Mouse (Mus musculus) right cerebral cortex, postnatal 36 days (tissue): ENCODE data around the gene Rps6kc1.

ENCODE experiments used
- DNase-seq, 2 experiments: peaks; one replicate each; pipeline ENCODE4 v3.0.0; 2022; ENCODE audit warnings: low spot score in 2 of 2, mixed read lengths in 1 of 2

Gene Rps6kc1

DNA sequence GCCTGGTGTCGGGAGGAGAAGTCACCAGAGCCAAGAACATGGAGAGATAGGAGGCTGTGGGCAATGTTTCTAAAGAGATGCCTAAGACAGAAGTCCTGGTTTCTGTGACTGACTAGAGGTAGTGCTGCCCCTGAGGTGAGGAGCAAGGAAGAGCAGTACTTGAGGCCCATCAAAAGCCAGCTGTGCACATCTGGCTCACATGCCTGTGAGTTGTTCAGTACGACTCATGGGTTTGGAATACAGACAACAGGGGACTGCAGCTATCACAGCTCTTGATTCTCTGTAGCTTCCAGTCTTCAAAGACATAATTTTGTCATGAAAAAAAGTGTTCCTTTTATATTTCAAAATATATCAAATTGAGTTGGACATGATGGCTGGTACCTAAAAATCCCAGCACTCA is 10.5 kb downstream of the Rps6kc1 start:
- DNase-seq = no peak

DNA sequence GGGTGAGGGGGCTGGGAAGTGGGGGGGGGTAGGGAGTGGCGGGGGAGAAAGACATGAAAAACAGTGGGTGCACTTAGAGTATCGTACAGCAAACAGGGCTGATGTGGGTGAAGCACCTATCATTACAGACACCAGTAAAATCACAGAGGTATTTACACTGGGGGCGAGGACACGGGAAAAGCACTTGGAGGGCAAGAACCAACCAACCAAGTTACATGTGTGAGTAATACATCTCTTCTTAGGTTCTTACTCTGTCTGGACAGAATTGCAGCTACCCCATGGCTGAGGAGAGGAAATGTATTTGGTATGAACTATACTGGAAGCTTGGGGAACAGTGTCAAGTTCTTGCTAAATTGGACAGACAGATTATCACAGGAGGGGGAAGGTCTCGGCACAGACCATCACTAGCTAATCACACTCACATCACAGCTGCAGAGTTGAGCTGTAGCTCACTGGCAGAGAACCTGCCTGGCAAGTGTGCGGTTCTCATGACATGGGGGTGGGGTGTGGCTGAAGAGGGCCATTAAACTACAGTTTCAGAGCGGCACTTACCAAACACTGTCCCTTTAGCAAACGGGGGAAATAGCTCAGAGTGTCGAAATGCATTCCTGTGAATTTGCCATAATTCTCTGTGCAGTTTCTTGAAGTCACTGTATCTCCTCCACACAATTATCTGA is 12.5 kb downstream of the Rps6kc1 start:
- no peak for DNase-seq

DNA sequence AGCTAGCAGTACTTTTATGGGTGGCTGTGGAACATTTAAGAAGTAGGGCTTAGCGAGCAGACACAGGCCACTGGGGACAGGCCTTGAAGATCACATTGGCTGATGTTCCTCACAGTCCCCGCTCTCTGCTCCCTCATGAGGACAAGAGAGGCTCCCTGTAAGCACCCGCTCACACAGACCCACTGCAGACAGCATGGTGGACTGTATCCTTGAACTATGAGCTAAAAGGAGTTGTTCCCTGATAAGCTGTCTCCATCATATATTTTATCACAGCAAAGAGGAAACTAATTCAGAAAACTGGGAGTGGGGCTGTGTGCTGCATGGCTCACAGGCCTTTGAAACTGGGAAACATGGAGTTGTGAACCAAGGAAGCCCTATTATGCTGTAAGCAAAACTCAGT is 13.4 kb downstream of the Rps6kc1 start:
- no peak for DNase-seq

DNA sequence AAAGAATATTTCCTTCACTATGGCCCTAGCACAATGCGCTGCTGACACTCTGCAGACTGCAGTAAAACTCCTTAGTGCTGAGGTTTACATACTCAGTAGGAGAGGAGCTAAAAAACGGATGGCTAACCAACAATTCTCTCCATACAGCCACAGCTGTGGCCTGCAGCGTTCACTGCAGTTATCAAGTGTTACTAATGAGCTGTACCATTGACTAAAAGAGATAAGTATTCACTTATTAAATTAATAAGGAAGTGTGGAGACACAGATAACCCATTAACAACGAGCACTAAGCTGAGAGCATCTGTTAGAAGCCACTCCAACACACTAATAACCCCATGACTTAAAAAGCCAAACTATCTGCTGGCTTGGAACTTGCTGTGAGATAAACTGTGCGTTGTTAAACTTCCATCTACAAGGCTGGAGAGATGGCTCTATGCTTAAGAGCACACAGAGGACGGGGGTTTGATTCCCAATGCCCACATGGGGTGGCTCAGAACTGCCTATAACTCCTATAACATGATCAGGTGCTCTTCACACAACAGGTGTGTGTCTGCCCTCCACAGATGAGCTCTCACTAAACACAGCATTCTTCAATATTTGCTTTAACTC is 17.9 kb downstream of the Rps6kc1 start:
- no peak for DNase-seq

DNA sequence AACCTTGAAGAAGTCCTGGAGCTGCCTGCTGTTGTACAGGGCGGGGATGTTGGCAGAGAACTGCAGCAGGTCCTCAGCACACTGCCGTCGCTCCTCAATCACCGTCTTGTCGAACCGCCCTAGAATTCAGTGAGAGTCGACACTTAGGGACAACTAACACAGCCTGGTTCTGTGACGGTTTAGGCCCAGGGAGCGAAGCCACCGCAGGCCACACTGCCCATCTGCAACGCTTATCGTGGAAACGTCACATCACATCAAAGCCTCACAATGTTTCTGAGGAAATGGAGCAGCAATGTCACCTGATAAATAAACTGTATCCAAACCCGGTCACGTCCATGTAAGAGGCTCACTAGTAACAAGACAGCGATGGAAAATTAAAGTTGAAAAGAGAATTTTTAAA is 22.9 kb downstream of the Rps6kc1 start:
- DNase-seq = no peak

DNA sequence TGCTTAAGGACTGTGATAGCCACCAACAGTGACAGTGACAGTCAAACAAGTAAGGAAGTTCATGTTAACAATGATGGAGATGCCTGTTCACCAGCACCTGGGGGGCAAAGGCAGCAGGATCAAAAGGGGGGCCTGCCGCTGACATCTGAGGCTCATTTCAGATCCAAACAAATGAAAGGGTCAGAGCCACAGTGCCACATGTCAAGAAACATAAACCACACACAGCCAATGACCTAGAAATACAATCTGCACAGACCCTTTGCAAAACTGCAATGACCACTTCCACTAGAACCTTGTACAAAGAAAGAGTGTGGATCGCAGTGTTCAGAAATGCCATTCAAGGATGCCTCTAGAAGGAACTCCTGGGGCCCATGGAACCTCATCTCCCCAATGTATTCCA is 23.5 kb downstream of the Rps6kc1 start:
- no peak for DNase-seq

DNA sequence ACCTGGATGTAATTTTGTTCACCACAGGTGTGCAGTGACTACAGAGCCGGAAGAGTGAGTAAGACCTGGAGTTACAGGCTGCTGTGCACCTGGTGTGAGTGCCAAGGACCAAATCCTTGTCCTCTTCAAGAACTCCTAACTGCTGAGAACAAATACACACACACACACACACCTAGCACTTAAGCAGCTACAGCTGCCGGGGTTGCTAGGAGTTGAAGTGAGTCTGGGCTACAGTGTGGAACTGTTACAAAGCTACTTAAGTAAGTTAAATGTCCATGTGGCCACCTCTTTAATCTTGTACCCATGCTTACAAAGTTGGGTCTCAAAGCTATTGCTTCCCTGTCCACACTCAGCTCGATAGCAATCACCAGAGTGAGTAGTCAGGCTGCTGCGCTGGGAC is 25.6 kb downstream of the Rps6kc1 start:
- no peak for DNase-seq

DNA sequence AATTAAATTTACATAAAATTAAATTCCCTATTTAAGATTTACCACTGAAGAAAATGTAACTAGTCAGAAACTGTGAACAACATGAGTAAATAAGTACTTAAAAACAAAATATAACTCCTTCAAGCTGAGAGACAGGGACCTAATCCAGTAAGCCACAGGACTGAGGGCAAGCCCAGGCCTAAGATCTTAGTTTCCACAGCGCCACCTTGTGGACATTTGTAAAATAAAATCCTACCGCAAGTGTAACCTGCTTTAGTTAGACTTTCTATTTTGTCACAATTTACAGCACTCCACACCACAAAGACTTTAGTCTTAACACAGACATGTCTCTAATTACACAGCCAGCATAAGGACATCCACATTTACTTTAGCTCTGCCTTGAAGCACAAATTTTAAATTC is 30.1 kb downstream of the Rps6kc1 start:
- DNase-seq = no peak

DNA sequence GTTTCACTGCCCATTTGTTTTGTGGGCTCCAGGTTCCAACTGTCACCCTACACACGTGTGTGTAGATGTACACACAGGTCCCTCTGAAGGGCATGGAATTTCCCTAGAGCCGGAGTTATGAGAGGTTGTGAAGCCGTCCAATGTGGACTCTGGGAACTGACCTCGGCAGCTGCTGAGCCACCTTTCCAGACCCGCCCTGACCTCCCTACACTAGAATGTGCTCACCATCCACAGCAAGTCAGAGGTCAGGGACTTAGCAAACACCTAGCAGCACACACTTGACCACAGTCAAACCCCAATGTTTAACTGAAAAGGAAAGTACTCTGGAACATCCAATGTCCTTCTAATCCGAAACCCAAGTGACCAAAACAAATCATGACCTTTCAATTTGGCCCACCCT is 30.9 kb downstream of the Rps6kc1 start:
- DNase-seq = no peak

DNA sequence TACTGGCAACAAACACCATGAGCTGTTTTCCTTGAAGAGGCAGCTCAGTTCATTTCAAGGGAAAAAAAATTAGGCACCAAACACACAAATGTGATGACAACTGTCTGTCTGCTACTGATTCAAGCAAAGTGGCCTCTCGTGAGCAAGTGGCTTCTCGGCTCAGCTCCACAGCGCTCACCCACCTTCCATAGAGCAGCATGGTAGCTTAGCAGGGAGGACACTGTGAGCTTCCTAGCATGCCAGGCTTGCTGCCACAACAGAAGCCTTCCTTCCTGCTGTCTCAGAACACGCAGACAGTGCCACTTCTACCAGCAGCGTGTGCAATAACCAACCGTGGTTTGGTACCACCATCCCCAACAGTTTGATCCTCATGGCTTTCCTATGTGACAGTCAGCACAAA is 35.8 kb downstream of the Rps6kc1 start:
- DNase-seq = no peak

DNA sequence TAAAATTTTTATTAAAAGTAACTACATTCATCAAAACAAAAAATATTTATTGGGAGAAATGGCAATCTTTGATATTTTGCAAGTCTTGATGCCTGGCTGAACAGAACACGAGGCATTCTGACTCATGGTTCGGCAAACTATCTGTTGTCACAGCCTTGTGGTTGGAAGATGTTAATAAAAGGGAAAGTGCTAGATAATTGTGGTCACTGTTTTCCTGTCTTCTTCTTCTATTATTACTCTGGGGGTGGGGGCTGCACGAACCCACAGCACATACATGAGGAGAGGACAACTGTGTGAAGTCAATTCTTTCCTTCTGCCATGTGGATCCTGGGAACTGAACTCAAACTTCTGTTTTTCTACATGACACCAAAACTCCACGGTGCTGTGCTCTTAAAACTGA is 36.5 kb downstream of the Rps6kc1 start:
- DNase-seq = no peak

DNA sequence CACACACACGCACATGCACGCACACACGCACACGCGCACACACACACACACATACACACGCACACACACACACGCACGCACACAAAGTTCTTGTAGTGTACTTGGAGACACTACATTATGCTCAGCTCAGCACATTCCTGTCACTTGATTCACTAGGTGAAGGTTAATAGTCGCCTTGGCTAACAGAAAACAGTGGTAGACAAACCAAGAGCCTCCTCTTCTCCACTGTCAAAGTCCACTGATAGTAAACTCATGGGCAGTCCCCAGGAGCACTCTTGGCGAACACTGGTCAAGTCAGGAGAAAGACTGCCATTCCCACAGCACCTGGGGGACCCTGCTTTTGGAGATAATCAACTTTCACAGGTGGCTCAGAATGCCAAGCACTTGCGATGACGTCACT is 40.5 kb downstream of the Rps6kc1 start:
- DNase-seq = no peak

DNA sequence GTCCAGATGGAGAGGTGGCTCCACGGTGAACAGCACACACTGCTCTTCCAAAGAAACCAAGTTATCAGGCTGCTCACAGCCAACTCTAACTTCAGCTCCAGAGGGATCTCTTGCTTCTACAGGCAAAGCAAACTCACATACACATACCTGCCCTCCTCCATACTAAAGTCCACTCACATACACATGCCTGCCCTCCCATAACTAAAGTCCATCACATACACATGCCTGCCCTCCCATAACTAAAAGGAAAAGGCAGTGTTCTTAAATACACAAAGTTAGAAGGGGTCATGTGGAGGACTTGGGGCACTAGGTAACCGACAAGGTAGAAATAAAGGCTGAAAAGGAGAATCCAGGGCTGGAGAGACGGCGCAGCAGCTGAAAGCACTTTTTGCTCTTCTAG is 41.6 kb downstream of the Rps6kc1 start:
- no peak for DNase-seq

DNA sequence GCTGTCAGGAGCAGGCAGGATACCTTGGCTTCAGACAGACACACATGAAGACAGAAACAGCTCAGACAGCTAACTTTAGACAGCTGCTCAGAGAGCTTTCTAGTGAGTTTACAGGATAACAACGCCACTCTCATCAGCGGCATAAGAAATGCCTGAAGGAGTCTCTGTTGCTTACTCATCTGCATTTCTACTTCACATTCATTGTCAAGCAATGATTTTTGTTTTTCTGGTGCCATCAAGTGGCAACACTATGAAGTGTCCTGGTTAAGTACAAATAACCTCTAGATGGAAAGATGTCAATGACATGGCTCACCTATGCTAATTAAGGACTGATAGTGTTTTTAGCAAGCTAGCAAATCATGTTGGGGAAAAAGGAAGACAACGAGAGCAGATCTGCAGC is 42.8 kb downstream of the Rps6kc1 start:
- no peak for DNase-seq

DNA sequence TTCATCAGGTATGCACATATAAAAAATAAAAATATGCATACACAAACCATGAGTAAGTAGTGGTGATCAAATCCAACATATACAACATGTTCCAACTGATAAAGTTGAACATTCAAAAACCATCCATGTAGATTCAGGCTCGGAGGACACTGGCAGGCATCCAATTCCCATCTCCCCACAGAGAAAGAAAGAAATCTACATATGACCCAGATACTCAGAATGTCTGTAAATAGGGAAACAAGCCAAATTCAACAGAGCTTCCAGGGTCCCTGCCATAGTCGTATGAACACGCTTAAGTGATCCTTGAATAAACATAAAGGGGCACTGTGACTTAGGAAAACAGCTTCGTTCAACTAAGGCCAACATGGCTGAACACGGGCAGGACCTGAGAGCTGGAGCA is 49.9 kb downstream of the Rps6kc1 start:
- DNase-seq = no peak

DNA sequence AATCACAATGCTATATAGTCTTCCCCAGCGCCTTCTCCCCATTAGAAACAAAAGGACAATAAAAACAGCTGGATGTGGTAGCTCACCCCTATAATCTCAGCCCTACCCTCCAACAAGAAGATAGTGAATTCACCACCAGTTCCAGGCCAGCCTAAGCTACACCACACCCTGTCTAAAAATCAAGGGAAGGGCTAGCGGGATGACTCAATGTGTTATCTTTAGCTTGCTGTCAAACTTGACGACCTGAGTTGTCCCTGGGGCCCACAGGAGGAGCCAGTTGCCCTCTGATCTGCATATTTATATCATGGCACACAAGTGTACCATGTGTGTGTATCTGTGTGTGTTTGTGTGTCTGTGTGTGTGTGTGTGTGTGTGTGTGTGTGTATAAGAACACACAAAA is 57.1 kb downstream of the Rps6kc1 start:
- no peak for DNase-seq

DNA sequence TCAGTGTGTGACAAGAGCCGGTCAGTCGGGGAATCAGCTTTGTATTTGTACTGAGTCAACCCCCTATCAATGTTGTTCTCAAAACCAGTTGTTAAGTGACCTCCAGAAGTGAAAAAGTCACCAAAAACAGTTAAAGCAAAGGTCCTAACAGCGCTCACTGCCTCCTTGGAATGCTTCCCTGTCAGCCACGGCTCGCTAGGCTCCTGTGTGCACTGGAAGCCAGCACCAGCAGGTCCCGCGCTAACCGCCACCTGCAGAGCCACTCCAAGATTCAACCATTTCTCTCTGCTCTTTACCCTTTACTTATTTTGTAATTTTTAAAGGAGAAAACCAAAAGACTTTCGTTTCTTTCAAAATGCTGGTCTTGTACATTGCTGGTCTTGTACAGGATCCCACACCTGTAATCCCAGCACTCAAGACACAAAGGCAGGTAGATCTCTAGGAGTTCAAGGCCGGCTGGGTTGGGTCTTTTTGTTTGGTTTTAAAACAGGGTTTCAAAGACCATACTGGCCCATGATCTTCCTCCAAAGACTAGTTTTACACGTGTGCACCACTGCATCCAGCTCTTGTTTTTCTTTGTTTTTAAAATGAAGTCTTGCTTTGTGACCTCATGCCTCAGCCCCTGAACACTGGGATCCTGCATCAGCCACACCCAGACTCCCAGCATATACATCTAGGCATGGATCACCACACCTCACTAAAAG is 62.3 kb downstream of the Rps6kc1 start:
- DNase-seq = no peak

DNA sequence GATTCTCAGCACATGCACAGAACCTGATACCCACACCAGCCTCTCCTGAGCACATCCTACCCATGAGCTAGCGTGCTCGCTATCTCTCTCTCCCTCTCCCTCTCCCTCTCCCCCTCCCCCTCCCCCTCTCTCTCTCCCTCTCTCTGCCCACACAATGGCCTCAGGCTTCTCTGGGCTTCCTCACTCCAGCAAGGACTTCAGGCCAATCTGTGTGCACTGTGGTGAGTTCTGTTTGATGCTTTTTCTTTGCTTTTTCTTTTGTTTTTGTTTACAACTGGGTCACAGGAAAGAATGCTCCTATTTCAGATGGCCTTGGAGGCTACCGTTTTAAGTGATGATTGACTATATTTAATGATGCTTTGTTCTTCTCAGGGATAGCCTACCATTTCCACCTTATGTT is 62.9 kb downstream of the Rps6kc1 start:
- no peak for DNase-seq

DNA sequence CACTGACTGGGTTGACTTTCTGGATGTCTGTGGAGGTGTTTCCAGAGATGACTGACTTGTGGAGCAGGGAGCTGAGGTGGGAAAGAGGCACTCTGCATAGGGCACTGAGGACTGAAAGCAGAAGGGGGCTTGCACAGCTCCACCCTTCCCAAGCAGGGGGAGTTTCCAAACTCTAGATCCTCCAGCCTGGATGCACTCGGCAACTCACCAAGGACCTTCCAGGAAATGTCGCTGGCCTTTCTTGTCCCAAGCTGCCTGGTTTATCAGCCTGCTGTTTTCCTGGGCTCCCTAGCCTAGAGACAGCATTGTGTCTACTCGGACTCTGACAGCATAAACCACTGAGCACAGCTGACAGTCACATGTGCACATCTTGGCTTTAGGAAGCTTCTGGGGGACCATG is 64.6 kb downstream of the Rps6kc1 start:
- DNase-seq = no peak

DNA sequence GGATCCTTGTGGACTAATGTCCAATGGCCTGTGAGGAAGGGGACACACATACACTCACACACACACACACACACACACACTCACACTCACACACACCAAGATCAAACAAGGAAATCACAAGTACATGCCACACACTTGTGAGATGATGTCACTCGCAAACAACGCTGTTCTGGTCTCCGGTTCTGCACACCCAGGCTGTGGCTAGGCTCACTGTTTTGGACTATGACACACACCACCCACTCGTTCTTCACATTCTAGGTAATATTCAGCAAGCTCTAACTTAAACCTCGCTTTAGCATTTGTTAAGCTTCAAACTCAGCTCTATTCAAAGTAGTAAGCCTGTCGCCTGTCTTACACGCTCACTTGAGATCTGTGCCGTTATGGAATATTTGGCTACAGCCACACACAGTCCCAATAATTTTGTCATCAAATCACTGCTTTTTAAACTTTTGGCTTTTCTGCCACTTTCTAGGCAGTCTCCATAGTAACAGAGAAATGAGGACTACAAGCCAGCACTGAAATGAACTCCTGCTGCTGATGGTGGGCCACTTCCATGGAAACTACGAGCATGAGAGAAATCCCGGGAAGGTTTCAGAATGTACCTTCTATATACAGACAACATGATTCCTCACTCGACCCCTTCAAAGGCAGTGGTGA is 65.4 kb downstream of the Rps6kc1 start:
- DNase-seq = peak in 1 of 2 experiments; percentile 48

DNA sequence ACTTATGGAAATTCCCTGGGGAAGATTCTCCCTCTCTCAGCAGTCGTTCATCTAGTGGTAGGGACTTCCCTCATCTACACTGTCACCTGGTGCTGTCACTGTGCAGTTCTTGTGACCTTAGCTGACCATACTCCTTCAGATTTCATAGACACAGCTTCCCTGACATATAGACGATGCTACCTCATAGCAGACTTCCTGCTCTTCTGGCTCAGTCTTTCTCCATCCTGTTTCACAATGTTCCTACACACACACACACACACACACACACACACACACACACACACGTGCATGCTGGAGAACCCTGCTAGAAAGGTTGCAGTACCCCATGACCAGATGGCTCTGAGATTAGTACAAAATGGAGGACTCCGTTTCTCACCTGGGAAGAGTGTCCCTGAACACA is 66.2 kb downstream of the Rps6kc1 start:
- DNase-seq = no peak

DNA sequence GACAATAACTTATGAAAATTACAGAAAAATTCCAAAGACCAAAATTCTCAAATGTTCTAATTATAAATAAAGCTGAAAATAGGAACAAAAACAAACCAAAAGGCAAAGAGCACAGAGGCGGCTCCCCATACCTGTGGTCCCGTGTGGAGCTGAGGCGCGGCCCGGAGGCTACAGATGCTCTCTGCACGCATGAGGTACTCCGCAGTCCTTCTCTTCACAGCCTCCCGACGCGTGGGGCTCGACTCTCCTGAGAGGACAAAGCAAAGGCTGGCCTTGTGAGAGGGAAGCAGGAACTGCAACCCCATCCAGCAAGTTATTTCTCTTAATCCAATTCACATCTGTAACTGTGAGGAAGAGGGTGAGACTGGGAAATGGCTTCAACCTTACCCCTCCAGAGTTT is 67.2 kb downstream of the Rps6kc1 start:
- DNase-seq = no peak

DNA sequence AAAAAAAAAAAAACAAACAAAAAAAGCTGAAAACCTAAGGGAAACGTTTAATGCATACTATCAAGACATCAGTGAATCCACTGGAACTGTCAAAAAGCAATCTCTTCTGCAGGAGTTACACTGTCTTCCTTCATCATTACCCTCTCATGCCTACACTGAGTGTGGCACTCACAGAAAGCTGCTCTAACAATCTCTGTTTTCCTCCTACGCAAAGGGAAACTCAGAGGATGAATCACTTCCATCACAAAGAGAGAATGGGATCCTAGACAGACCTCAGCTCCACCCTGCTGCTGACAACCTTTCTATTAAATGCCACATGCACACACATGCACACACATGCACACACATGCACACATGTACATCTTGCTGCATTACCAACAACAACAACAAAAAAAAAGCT is 75.5 kb downstream of the Rps6kc1 start:
- DNase-seq = no peak
